Mouse (Mus musculus): ENCODE data around the gene Hoxd10. TPM values are rescaled to one million over a fixed set of nuclear protein-coding genes. Genes with fewer than 3 reads are reported as not detected.

Hoxd10 gene
- polyA plus RNA-seq, 2 experiments from 2014 or later, result not detected

DNA sequence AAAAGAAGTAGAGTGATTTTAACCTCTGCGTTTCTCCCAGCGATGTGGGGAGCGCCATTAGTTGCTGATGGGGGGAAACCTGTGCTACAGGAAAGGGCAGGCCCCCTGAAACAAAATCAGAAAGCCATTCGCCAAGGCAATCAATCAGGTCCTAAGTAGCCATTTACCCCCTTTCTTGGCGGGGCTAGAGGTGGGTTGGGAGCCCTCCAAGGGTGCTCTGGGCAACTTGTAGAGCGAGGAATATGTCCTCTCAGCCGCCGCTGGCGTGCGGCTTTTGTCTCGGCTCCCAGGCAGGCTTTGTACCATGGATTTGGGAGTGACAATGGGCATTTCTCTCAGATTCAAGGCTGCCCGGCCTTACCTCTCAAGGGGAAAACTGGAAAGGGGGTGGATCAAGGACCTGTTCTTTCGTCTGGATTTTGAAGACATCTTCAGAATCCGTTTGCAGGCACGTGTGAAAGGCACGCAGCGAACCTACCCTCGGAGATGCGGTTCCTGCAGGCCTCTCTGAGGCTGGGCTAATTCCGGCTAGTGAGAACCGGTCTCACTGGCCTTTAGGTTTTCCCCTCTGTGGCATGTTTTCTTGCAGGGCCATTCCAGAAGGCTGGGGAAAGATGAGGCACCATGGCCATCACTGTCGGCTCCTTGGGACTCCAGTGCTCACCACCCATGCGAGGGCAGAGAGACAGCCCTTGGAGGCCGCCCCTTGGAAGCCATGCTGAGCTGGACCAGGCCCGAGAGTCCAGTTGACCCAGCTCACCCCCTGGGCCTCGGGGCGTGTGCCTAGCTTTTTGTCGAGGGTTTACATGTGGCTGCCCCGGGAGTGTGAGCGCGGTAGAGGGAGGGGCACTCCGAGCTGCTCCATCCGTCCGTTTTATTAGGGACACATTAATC is 5.0 kb downstream of the Hoxd10 start:
- ATAC-seq, result no peak

DNA sequence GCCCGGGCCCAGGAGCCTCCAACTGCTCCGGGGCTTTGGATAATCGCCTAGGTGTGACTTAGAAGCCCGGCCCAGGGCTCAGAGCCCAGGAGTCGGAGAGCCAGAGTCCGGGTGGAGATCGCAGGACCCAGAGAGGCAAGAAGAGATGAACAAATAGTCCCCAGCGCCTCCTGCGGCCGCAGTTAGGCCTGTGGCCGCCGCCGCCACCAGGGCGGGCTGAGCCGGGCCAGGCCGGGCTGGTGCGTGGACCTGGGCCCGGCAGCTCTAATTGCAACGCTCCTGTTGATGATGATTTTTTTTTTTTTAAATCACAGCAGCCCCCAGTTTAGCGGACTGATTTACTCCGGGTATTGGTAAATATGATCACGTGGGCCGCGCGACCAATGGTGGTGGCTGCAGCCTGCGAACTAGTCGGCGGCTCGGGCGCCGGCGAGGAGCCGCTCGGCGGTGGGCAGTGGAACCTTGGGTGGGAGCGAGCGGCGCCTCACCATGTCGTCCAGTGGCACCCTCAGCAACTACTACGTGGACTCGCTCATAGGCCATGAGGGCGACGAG is 5.9 kb downstream of the Hoxd10 start, which contains the start of gene Hoxd9:
Gene Hoxd9, plus strand, starts transcription at position 161 of the 555 bp plus-strand sequence.
- ATAC-seq, result peak; percentile 42

DNA sequence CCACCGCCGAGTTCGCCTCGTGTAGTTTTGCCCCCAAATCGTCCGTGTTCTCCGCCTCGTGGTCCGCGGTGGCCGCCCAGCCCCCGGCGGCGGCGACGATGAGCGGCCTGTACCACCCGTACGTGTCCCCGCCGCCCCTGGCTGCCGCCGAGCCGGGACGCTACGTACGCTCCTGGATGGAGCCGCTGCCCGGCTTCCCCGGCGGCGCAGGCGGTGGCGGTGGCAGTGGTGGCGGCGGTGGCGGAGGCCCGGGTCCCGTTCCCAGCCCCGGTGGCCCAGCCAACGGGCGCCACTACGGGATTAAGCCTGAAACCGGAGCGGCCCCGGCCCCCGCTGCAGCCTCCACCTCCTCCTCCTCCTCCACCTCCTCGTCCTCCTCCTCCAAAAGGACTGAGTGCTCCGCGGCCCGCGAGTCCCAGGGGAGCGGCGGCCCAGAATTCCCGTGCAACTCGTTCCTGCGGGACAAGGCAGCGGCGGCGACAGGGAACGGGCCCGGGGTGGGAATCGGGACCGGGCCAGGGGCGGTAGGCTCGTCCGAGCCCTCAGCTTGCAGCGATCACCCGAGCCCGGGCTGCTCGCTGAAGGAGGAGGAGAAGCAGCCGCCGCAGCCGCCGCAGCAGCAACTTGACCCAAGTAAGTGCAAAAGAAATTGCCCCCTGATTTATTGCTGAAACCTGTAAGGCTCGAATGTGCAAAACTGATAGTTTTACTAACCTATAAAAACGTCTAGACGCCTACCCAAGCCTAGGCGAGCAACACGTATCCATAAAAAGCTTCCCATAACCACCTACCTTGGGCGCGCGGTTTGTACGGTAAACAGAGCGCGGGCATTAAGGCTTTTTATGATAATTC is 6.7 kb downstream of the Hoxd10 start:
- peak; percentile 10 for ATAC-seq

DNA sequence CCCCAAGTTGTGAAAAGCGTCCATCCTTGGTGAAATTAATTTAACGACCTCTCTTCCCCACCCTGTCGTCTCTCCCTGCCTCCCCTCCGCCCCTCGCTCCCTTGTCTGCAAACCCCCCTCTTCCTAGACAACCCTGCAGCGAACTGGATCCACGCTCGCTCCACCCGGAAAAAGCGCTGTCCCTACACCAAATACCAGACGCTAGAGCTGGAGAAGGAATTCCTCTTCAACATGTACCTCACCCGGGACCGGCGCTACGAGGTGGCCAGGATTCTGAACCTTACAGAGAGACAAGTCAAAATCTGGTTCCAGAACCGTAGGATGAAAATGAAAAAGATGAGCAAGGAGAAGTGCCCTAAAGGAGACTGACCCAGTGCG is 7.3 kb downstream of the Hoxd10 start:
- no peak for ATAC-seq

DNA sequence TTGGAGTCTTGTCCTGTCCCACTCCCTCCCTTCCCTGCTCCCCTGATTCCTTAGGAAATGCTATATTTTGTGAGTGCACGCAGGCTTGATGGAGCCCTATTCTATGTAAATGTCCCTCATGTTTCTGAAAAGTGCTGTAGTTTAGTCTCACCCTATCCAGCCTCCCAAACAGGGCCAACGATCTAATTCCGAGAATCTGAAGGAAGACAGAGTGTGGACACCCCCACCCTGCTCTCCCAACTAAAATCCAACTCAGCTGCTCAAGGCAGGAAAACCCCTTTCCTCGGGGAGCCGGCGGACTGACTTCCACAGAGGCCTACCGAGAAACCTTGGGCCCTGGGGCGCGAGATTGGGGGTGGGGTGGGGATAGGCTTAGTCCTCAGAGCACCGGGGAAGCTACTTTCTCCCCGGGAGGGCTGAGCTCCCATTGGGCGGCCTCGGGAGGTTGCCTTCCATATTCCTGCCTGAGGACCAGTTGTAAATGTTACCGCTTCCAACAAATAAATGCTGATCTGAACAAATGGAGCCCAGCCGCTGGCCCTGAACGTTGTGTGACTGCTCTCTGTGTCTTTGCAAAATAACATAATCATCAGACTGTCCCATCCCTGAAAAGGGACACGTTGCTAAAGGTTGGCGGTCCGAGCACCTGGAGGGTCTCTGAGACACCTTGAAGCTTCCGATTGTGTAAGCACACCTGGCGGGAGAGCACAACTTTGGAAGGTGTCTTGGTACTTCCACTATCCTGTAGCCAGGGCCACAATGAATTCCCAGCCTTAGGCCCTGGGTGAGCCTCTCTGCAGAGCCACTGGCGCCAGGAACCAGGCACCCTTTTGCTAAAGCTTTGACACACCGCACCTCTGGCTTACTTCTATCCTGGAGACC is 8.2 kb downstream of the Hoxd10 start:
- no peak for ATAC-seq

DNA sequence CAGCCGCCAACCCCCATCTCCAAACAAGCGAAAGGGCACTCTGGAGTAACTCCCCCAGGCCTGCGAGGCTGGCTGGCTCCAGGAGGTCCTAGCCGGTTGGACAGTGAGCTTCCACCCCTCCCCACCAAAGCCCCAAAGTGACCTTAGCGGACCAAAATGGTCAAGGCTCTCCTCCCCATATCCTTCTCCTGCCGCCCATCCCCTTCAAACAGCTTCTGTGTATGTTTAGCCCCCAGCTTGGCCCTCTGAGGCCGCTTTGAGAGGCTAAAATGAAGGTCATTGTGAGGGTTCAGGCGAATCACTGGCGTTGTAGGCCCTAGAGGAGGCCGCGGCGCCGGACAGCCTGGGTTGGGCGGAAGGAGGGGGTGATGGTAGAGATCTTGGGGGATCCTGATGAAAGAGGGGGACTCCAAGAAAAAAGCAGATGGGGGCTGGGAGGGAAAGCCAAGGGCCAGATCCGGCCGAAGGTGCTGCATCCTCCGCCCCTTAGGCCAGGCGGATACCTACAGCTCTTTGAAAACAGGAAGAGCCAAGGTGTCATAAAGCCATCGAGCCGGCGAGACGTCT is 8.9 kb downstream of the Hoxd10 start:
- ATAC-seq, result no peak

DNA sequence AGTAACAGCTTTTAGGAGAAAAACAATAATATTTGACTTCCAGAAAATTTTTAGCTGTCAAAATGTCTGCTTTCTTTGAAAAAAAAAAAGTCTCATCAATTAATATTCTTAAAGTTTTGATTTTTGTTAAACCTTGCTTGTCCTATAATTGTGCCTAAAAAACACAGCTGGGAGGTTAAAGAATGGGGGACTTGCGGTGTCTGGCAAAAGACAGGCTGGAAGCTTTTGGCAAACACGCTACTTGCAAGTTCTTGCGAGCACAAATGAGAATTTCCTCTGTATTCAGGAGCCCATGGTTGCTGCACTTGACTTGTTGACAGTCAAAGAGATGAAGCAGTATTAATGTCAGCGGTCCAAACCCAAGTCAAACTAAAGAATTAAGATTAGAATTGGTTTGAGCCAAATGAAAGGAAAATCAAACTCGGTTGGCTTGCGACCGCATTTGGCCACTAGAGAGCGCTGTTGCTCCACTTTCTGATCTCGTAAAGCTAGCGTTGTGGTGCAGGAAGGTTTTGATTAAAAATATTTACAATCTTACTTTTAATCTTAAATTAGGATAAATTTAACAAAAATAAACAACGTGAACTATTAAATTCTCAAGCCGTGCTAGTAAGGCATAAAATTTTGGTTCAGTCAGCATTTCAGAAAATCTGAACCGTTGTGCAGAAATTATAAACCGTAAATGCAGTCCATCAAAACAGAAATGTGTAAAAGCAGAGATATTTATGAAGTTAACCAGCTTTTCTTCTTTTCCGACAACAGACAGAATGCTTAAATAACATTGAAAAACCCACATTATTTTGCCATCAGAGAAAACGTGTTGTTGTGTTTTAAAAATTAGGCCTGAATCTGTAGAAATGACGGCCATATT is 10.5 kb downstream of the Hoxd10 start:
- ATAC-seq, result peak; percentile 47

DNA sequence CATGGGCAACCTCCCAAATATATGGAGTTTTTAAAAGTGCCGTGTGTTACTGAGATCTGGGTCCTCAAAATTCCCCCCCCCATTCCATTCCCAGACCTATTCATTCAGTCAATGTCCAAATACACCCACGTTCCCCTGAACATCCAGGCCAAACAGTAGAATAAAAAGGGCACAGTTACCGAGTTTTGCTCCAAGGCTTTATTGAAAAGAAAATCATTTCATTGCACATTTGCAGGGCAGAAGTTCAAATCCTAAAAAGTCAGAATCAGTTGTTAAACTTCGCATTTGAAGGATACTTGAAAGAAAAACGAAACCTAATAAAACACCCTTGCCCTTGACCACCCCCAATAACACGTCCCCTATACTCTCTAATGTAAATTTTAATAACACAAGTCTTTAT is 11.1 kb downstream of the Hoxd10 start:
- no peak for ATAC-seq

DNA sequence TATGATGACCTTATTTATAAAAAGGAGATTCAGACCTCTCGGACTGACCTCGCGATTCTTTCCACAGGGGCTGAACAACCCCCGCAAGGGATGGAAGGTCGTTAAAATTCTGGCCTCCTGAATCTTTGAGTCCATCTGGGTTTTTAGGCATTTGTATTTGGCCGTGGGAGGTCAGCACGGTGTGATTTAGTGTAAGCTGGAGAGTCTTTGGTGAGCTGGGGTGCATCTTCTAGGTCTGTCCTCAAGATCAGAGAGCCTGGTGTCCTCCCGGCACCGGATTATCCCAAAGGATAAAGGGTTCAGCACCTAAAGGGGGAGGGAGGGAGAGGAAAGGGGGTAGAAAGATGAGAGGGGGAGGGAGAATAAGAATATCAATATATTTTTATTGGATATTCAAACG is 11.6 kb downstream of the Hoxd10 start:
- ATAC-seq, result no peak

DNA sequence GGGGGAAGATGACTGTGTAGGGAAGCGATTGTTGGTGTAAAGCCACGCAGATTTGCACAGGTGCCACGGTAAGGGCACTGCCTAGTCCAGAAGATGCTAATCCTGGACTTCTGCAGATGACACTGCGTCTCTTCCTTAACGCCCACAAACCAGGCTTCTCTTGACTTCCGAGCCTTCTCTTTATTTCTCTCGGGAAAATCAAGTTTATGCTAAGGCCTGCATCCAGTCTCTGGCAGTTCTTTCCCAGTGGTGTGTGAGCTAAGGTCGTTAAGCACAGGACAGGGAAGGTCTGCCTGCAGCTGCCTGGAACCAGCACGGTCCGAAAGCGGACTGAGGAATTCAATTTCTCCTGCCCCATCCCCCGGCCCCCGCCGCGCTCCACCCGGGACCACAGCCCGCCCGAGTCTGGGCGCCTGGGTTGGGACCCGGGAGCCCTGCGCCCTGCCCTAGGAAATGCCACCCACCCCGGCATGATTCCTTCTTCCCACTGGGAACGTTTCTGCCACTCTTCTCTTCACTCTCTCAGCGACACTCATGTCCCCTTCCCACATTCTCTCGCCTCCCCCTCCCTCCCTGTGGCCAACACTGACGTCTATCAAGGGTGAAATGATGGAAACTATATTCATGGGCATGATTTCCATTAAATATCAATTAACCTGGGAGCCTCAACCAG is 12.1 kb downstream of the Hoxd10 start:
- ATAC-seq, result no peak

DNA sequence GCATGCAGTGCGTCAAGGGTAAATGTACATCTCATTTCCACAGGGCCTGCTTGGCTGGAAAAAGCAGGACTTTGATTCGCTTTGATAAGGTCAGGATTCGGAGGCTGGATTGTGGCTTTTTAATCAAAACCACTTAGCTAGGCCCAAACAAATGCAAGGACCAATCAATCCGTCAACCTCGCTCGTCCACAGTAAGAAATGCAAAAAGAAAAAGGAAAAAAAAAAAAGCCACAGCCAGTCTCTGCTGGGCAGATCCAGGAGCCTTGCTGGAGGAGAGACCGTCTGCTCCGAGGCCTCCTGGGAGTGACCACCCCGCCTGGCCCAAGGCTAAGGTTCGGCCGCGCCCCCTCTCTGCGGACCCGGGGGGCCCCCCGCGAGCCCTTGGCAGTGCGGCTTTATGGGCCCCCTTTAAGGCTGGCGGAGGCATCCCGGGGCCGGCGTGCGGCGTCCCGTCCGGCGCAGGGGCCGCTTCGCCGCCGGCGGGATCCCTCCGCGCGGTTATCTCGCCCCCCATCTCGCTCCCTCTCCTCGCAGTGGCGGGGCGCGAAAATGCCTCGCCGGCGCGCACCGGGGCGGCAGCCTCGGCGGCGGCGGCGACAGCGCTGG is 12.8 kb downstream of the Hoxd10 start, which contains the start of gene Hoxd8:
Gene Hoxd8, plus strand, starts transcription at position 223 of the 606 bp plus-strand sequence.
- no peak for ATAC-seq

DNA sequence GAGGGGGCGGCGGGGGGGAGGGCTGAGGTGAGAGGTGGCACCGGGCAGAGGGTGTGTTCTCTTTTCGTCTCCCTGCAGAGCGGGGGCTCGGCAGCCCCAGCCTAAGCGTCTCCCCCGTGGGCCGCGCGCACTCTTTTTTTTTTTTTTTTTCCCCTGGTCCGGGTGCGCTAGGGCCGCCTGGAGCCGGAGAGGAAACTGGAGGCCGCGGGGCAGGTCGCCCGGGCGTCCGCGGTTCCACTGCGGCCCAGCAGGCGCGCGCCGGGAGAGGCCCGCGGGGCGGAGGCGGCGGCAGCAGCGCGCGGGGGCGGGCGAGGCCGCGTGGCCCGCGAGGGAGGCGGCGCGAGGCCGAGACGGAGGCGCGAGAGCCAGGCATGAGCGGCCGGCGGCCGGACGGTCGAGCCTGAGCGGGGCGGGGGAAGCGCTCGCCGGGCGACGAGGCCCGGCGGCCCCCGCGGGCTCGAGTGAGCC is 13.3 kb downstream of the Hoxd10 start:
- ATAC-seq, result peak; percentile 12

DNA sequence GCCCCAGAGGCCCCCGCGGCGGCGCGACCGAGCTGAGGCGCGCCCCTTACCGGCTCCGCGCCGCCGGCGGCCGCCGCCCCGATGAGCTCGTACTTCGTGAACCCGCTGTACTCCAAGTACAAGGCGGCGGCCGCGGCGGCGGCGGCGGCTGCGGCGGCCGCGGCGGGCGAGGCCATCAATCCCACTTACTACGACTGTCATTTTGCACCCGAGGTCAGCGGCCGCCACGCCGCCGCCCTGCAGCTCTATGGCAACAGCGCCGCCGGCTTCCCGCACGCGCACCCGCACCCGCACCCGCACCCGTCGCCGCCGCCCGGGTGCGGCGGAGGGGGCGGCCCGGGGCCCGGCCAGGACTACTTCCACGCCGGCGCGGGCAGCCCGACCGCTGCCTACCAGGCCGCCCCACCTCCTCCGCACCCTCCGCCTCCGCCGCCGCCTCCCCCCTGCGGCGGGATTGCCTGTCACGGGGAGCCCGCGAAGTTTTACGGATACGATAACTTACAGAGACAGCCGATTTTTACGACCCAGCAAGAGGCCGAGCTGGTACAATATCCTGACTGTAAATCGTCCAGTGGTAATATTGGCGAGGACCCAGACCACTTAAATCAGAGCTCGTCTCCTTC is 13.9 kb downstream of the Hoxd10 start:
- peak; percentile 34 for ATAC-seq

DNA sequence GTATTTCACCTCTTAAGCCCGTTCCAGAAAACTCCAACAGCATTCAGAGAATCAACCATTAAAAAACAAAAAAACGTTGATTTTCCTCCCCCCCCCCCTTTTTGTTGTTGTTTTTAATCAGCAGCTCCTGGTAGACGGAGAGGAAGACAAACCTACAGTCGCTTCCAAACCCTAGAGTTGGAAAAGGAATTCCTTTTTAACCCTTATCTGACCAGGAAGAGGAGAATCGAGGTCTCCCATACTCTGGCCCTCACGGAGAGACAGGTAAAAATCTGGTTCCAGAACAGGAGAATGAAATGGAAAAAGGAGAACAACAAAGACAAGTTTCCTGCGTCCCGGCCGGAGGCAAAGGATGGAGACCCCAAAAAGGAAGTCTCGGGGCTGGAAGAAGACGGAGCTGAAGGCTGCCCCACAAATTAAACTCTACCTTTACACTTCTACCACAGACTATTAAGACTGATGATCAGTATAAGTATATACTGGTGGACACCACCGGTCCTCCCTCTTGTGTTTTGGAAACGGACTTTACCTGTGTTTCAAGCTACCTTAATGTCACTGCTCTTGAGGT is 14.8 kb downstream of the Hoxd10 start:
- no peak for ATAC-seq

DNA sequence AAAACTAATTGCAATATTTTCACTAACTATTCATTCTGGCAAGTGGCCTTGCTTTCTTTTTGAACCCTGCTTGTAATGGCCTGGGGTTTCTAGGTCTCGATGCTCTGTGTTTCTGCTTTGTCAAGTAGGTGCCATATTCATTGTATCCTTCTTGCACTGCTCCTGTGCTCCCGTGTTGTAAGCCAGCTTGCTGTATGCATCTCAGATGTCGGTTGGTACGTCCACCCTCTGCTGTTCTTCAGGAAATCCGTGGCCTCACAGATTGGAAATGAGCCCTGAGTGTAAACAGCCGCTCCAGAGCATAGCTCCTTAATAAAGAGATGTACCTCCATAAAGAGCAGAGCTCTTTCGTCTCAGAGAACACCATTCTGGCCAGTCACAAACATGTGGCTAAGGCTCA is 15.9 kb downstream of the Hoxd10 start:
- no peak for ATAC-seq

DNA sequence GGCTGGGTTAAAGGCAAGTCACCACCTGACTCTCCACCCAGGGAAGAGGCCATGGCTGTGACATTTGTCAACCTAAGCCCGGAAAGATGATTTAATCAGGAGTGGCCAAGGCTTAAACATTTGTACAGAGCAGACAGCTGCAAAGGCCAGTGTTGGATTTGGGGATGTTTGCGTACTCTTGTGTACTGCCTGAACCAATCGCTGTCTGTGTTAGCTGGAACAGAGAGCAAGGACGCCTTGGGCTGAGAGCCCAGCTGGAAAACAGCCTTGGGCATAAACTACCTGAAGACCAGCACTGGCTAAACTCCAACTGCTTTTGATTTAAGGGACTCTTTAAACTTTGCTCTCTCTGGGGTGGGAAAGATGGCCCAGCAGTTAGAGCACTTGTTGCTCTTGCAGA is 17.0 kb downstream of the Hoxd10 start:
- ATAC-seq, result no peak

DNA sequence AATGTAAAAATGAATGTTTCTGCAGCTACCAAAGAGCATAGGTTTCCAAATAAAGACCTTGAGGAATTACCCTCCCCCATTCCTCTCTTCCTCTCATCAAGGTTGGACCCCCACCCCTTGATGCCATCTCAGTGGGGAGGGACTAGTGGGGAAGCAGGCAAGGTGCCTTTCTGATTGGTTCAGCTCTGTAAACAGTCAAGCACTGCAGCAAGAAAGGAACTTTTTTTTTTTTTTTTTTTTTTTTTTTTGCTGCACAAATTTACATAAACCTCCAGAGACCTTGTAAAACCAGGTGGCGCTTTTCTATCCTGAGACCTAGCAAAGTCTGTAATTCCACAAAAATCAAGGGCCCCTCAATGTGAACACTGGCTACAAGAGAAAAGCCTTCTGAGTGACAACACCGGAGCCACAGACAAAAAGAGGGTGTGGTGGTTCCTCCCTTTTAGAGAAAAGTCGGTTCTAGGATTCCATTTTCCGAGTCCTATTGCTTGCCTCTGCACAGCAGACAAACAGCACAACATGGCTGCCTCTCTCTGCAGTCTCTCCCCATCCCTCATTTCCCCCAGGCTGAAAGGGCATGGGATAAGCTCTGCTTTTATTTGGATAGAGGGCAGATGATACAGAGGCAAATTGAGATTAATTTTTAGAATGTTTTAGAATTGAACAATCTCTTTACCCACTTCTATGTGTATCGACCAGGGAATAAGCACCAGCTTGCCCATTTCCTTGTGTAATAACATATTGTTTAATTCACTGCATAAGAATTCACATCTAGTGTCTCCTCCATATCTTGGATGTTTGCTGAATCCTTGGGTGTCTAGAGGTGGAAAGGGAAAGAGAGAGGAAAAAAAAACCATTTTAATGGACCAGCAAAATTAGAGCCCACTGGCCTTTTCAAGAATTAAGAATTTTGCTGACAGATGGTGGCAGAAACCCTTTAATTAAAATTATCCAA is 18.0 kb downstream of the Hoxd10 start:
- ATAC-seq, result no peak
